Mouse (Mus musculus): ENCODE data around the gene Robo1. TPM values are rescaled to one million over a fixed set of nuclear protein-coding genes. Genes with fewer than 3 reads are reported as not detected.
A peak's percentile ranks its signal among the peaks of the same experiment; 100 is the strongest.

The Robo1 gene
- total RNA-seq, 2 experiments from 2014 or later, result 101 to 104 TPM

DNA sequence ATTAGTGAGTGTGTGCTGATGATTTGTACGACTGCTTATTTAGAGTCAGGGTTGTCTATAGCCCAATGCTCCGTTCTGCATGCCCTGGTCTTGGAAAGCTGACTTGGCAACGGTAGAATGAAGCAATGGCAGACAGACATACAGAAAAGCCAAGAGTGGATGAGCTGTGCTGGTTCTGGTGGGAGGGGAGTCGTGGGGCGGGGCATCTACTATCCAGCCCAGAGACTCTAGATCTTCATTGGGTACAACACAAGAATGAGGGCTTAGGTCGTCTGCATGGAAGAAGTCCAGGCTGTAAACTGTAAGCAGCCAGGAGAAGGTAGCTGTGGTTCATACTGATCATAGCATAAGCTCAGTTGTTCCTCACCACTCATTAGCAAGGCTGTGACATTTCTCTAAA, 492.7 kb downstream of the Robo1 start:
- no peak for DNase-seq (ENCODE audit: low spot score in 2 of 2)

- no peak for DNase-seq (ENCODE audit: low spot score in 2 of 2)
These were observed 500.2 kb downstream of the Robo1 start for GRCm38 (mm10) chr16:72808351-72808750.

- no peak for DNase-seq (ENCODE audit: low spot score in 2 of 2)
These were observed 502.8 kb downstream of the Robo1 start for GRCm38 (mm10) chr16:72810942-72811341.

DNA sequence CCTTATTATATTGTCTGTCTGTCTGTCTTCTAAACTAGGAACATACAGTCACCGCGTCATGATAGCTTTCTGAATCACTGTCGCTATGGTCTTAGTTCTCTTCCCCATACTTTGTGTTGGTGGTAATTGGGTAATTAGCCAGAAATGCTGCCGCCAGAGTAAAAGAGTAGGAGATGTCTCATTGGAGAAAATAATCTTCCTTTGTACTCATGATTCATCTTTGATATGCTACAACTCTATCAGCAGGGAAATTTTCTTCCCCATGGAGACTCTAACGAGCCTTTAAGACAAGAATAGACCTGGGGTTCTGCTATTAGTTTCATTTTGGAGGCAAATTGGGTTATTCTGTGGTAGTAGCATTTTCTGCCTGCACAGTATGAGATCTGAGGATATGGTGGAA, 503.4 kb downstream of the Robo1 start:
- DNase-seq (ENCODE audit: low spot score in 2 of 2), result no peak

- DNase-seq (ENCODE audit: low spot score in 2 of 2), result no peak
These were observed 503.8 kb downstream of the Robo1 start for GRCm38 (mm10) chr16:72811908-72812307.

DNA sequence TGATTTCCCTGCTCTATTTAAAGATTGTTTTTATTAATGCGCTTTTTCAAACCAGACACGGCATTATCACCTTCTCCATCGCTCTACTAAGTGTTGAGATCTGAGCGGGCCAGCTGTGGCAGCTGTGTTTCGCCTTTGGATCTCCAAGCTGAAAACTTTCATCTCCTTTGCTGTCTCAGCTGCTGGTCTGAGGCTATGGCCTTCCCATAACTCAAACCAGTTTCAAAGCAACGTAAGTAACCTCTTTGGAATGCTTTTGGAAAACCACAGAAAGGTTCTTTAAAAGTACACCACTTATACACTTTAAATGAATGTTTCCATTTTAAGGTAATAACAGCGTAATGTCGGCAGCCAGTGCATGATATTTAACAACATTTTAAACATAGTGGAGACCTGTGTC, 520.3 kb downstream of the Robo1 start:
- no peak for DNase-seq (ENCODE audit: low spot score in 2 of 2)

DNA sequence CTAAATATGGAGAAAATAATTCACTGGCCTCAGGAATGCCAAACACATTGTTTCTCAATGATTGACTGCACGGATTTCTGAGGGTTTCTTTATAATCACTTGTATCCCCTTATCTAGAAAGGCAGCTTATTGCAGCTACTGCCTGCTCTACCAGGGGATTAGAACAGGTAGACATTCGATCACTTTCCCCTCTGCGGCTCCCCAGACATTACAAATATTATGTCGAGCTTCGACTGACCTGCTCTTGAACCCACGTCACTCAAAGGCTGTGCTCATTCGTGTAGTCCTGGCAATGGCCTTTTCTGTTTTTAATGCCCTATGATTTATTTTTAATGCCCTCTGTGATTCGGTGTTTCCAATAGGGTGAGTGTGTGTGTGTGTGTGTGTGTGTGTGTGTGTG, 521.4 kb downstream of the Robo1 start:
- DNase-seq (ENCODE audit: low spot score in 2 of 2), result no peak

- no peak for DNase-seq (ENCODE audit: low spot score in 2 of 2)
These were observed 522.4 kb downstream of the Robo1 start for GRCm38 (mm10) chr16:72830394-72831056.

- DNase-seq (ENCODE audit: low spot score in 2 of 2), result no peak
These were observed 526.2 kb downstream of the Robo1 start for GRCm38 (mm10) chr16:72834266-72834665.

- no peak for DNase-seq (ENCODE audit: low spot score in 2 of 2)
These were observed 530.9 kb downstream of the Robo1 start for GRCm38 (mm10) chr16:72839031-72839430.

DNA sequence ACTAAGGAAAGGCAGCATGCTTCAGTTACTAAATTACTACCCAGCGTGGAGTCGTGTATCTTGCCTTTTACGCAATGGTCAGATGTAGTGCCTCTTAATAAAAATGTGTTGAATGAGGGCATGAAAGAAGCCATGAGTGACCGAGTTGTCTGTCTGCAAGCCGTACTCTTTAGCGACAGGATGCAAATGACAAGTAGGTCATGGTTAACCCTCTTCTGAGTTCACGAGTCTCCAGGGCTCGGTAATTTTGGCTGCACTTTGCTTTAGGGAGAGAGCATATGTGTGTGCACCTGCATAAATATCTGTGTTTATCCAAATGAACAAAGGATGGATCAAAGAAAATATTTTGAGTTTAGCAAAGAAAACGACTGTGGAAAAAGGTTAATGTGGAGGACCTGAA, 533.0 kb downstream of the Robo1 start:
- no peak for DNase-seq (ENCODE audit: low spot score in 2 of 2)

DNA sequence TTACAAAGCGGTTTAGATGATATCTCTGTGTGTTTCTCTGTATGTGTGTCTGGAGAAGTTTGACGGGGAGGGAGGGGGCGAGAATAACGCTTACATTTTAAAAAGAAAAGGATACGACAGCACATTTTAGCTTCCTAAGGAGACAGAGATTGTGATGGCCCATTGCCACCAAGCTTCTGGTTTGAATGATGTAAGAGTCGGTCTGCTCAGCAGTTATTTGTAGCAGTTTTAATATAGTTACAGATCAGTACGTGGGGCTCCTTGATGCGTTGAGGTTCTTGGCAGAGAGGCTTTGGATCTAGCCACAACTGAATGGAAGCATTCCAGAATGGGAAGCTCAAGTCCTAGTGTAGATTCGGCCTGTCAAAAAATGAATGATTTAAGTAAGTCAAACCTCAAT, 546.0 kb downstream of the Robo1 start:
- DNase-seq (ENCODE audit: low spot score in 2 of 2), result no peak

GRCm38 (mm10) chr16:72854809-72855503, 546.9 kb downstream of the Robo1 start:
- no peak for DNase-seq (ENCODE audit: low spot score in 2 of 2)

DNA sequence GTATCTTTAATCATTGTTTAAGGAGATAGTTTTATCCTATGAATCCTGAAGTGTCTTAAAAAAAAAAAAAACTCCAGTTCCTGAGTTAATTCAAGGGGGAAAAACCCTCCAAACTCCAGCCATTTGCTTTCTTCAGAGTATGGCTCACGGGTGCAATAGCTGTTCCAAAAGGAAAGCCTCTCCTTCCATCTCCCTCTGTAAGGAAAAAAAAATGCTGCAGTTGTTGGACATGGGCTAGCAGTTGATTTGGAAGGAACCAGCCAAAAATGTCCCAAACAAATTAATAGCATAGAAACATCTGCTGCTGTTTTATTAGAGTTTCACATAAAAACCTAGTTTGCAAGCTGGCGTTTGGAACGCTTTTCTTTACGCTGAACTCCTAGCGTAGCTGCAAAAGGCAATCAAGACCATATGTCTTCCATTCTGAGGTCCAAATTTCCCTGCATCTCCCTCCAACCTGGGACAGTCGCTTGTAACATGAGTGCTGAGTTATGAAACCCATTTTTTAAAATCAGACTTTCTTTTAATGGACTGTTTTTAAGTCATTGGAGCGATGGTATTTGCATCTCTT, 553.7 kb downstream of the Robo1 start:
- DNase-seq (ENCODE audit: low spot score in 2 of 2), result no peak

GRCm38 (mm10) chr16:72866011-72866410, 557.9 kb downstream of the Robo1 start:
- no peak for DNase-seq (ENCODE audit: low spot score in 2 of 2)

DNA sequence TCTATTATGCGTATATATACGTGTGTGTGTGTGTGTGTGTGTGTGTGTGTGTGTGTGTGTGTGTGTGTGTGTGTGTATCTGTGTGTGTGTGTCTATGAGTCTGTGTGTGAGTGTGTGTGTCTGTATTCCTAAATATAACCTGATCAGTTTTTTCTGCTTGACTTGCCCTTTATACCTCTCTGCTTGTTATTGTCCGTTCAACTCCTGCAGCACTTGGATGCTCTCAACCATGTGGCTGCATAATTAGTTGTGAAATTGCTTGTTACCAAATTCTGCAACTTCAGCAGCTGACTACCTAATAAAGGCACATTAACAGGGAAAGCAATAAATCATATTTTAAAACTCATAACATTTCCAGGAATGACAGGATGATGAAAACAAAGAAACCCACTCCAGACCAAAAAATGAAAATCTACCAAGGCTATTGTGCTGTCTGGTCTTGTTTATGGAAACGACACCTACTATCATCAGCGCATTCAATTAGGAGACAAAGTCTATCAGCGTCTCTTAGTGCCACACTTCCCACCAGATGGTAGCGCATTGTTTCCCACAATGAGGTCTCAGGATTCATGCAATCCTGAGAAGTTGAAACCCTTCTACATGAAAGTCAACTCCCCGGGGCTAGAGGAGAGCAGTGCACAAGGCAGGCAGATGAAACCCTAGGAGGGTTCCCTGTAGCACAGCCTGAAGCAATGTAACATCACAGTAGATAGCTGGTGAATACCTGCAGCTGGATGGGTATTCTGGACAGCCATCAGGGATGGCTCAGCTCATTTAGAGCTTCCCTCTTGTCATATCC, 567.0 kb downstream of the Robo1 start:
- no peak for DNase-seq (ENCODE audit: low spot score in 2 of 2)

GRCm38 (mm10) chr16:72888108-72888507, 580.0 kb downstream of the Robo1 start:
- DNase-seq (ENCODE audit: low spot score in 2 of 2), result no peak

DNA sequence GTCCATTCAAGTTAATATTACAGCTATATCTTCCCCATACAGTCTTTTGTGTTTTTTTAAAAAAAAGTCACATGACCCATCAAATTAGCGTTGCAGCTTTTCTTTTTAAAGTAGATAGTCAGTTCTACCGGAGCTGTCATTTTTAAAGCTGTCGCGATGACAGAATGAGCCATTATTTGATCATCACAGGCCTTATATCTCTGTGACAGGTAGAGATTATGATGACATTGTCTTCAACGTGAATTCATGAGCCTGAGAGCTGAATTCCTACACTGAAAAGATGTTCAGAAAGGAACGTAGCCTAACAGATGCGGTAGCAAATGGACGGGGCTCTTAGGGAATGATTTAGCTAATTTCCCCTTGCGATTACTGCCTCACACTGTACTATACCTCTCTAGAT, 581.3 kb downstream of the Robo1 start:
- no peak for DNase-seq (ENCODE audit: low spot score in 2 of 2)

DNA sequence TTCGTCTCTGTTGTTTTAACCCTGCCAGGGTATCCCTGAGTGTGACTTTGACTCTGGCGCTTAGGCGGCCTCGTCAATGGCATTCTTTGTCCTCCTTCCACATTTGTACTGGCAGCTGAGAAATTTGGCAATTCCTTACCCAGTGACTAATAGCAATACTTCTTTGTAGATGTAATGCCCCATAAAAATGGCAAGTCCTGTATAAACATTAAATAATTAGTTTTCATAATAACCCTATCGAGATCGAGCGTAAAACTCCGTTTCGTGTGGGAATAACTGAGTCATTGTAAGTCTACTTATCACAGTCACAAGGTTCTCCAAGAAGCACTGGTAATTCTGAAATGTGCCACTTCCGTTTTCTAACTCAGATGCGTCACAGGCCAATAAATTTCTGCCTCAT, 589.0 kb downstream of the Robo1 start:
- no peak for DNase-seq (ENCODE audit: low spot score in 2 of 2)

- DNase-seq (ENCODE audit: low spot score in 2 of 2), result no peak
These were observed 600.8 kb downstream of the Robo1 start for GRCm38 (mm10) chr16:72908895-72909294.

- DNase-seq (ENCODE audit: low spot score in 2 of 2), result peak; percentile 8 to 25
These were observed 605.0 kb downstream of the Robo1 start for GRCm38 (mm10) chr16:72913134-72913533.
